In the genomic region with DNA sequence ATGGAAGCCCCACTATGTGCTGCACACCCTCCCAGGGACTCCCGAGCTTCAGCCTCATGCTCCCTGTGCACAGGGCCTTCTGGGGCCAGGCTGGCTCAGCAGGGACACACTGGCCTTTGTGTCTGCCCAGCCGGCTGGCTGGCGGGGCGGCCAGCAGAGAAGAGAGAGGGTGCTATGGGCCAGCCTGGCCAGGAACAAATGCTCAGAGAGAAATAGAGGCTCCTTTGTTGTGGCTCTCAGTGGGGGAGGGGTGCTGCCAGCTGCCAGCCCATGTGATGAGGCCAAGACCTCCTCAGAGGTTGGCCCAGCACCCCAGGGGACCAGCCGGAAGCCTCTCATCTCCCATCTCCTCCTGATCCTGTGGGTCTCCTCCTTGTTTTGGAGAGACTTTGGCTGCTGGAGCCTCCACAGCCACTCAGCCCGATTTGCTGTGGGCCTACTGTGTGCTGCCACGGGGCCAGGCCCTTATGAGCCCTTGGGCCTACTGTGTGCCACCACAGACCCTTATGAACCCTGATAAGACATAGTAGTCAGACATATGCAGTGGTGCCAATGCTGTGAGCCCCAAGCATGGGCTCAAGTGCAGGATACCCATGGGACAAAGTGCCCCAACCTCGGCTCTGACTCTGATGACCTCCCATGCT, we compare ENCODE assay signal across 10 mouse cellular contexts. TPM values are rescaled to one million over a fixed set of nuclear protein-coding genes. Genes with fewer than 3 reads are reported as not detected.
DNase-seq lines count a peak whose midpoint lies in the region; ATAC-seq and TF ChIP-seq lines count a peak whose summit lies in the region.
"Had no signal": no experiment of that assay in that cellular context is flagged by ENCODE, and none has a peak within 500 bp of the region (broad histone marks: within the 10 kb centered on the region; RNA-seq: fewer than 3 reads in every experiment).

No protein-coding gene starts in this region.

- H3K27me3 ChIP-seq in embryonic facial prominence, embryonic 11.5 days (ENCODE audit: control insufficient read depth, insufficient read depth, low read length) = no peaks in the 10 kb centered on the region
- no peaks in the 10 kb centered on the region for H3K27me3 ChIP-seq in neural tube, embryonic 13.5 days

- intact Hi-C loops in gastrocnemius, adult 2 months (cut with DNase I) = no loop called here

- H3K36me3 ChIP-seq in embryonic facial prominence, embryonic 11.5 days (replicated peaks; ENCODE audit: control insufficient read depth, insufficient read depth, low read depth, low read length) = no peaks in the 10 kb centered on the region
- no peaks in the 10 kb centered on the region for H3K36me3 ChIP-seq in neural tube, embryonic 13.5 days
- H3K36me3 ChIP-seq: liver, embryonic 15.5 days had no signal

- H3K4me2 ChIP-seq in embryonic facial prominence, embryonic 11.5 days (ENCODE audit: low read depth, low read length) = no peak overlapping the region
- H3K4me2 ChIP-seq in neural tube, embryonic 13.5 days = no peak overlapping the region
- H3K4me2 ChIP-seq: liver, embryonic 15.5 days had no signal

- no peak overlapping the region for H3K4me3 ChIP-seq in gastrocnemius, adult 2 months
- H3K4me3 ChIP-seq in embryonic facial prominence, embryonic 11.5 days (ENCODE audit: low read depth, low read length) = no peak overlapping the region
- H3K4me3 ChIP-seq in neural tube, embryonic 13.5 days = no peak overlapping the region
- H3K4me3 ChIP-seq: erythroblast, embryonic 14.5 days; liver, embryonic 15.5 days had no signal

- H3K27ac ChIP-seq in gastrocnemius, adult 2 months = 0 out of 2 replicates have a peak overlapping the region, but pooled peaks have one; percentile 1
- H3K27ac ChIP-seq in embryonic facial prominence, embryonic 11.5 days (replicated peaks; ENCODE audit: low read depth, low read length) = 0 out of 2 replicates have a peak overlapping the region, but pooled peaks have one; percentile 35
- H3K27ac ChIP-seq in neural tube, embryonic 13.5 days (replicated peaks) = peak overlapping the region; percentile 57
- H3K27ac ChIP-seq: liver, embryonic 15.5 days had no signal

- no peak for DNase-seq in gastrocnemius, adult 2 months
- no peak for DNase-seq in gastrocnemius, adult 8-10 months (ENCODE audit: low spot score in 2 of 2)
- DNase-seq in embryonic facial prominence, embryonic 11.5 days (ENCODE audit: low spot score) = peak; percentile 36
- peak; percentile 73 to 83 for DNase-seq in layer of hippocampus, adult 8-10 months (ENCODE audit: low spot score in 2 of 2)
- no peak for DNase-seq in c-Kit-positive CD71-positive TER-119-positive erythroid progenitor cells, embryonic 14.5 days (ENCODE audit: low spot score)
- no peak for DNase-seq in MN1 (ENCODE audit: low spot score)
- no peak for DNase-seq in spleen, postnatal 36 days (ENCODE audit: low spot score in 2 of 2)

- peaks cover 11% of the 10 kb centered on the region for H3K4me1 ChIP-seq in embryonic facial prominence, embryonic 11.5 days (ENCODE audit: control insufficient read depth, insufficient read depth, low read length)
- peaks cover 91% of the 10 kb centered on the region for H3K4me1 ChIP-seq in neural tube, embryonic 13.5 days (replicated peaks)

- 0 out of 2 replicates have a peak, but pooled peaks have one; percentile 31 for ATAC-seq in embryonic facial prominence, embryonic 11.5 days (replicated peaks; ENCODE audit: insufficient number of reproducible peaks, low FRiP score, low TSS enrichment, low read depth)
- peak; percentile 28; the same call in 1 of the 2 replicates for ATAC-seq in neural tube, embryonic 13.5 days (ENCODE audit: low read depth)

- TF ChIP-seq CTCF in gastrocnemius, adult 2 months (IDR thresholded peaks at IDR 0.05) = no peak

- WGBS in embryonic facial prominence, embryonic 11.5 days = 46% methylated on average over 8 of the region's 8 CpGs
- WGBS in neural tube, embryonic 13.5 days = 52% methylated on average over 8 of the region's 8 CpGs

- no peaks in the 10 kb centered on the region for H3K9me3 ChIP-seq in embryonic facial prominence, embryonic 11.5 days (replicated peaks; ENCODE audit: control insufficient read depth, low read length)
- no peaks in the 10 kb centered on the region for H3K9me3 ChIP-seq in neural tube, embryonic 13.5 days
- H3K9me3 ChIP-seq: liver, embryonic 15.5 days had no signal

- H3K9ac ChIP-seq in embryonic facial prominence, embryonic 11.5 days (replicated peaks; ENCODE audit: low read length) = no peak overlapping the region
- H3K9ac ChIP-seq in neural tube, embryonic 13.5 days = no peak overlapping the region
- H3K9ac ChIP-seq: liver, embryonic 15.5 days had no signal

RNA-seq across cellular contexts. Expression of a gene that starts 12.0 kb away (rescaled TPM):
- total RNA-seq in gastrocnemius, adult 2 months (2021) = 1 to 10 TPM in 1 of 2 experiments, under 1 TPM in 1; 0.18 to 1.1 TPM
- under 1 TPM; 0.07 to 0.34 (median 0.30) TPM for total RNA-seq in gastrocnemius, adult 8-10 months (2022)
- polyA plus RNA-seq in embryonic facial prominence, embryonic 11.5 days (2014; fragmentation: Nextera tagmentation; extraction: Ambion mirVana) = 2.5 and 2.7 TPM in 2 replicates
- total RNA-seq in layer of hippocampus, adult 8-10 months (2022) = 1 to 10 TPM; 4.9 to 7.2 (median 6.7) TPM
- 6.1 and 6.8 TPM in 2 replicates for polyA plus RNA-seq in neural tube, embryonic 13.5 days (2015; fragmentation: Nextera tagmentation; extraction: Ambion mirVana)

Comparison
In these comparisons a context has a peak if more than half of its experiments do, and no peak if none do; other contexts are left out.
1. DNase-seq: peak in embryonic facial prominence, embryonic 11.5 days (single experiment) and layer of hippocampus, adult 8-10 months (2 of 2); none in gastrocnemius, adult 2 months (single experiment), gastrocnemius, adult 8-10 months (0 of 2), c-Kit-positive CD71-positive TER-119-positive erythroid progenitor cells, embryonic 14.5 days (single experiment), MN1 (single experiment) and spleen, postnatal 36 days (0 of 2).
2. H3K27ac ChIP-seq: peak in every context shown above with its lines; median percentile 57 in neural tube, embryonic 13.5 days; 35 in embryonic facial prominence, embryonic 11.5 days; 1 in gastrocnemius, adult 2 months.